Mouse (Mus musculus): Measurements from ENCODE around the gene Bcap29.
"Not testable (repeated sequence)": the region's sequence is repeated elsewhere in the genome, so short reads cannot be mapped to it uniquely, and the experiment has no call there.

DNA sequence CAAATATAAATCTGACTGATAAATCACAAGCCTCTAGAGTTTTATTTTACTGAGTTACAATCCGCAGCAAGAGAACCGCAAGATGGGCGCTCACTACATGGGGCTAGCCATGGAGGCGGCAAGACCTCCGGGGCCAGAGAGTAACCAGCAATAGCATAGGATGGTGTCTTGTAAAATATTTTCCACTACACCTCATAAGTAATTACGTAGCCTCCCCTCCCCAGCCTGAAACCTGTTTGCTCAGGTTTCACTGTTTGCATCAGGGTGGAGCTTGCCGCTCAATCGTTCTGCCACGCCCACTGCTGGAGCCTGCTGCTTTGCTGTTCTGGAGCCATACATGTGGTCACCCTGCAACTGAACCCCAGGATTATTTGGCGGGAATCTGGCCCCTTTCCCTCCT is 66.9 kb downstream of the Bcap29 start:
- TF ChIP-seq CTCF (IDR thresholded peaks at IDR 0.05; ENCODE audit: extremely low read depth, insufficient read length, insufficient replicate concordance, low read depth, low read length); POLR2A (IDR thresholded peaks at IDR 0.05; ENCODE audit: low read depth, low read length): not testable (repeated sequence)

All from small intestine, adult 2 months (tissue).